17 mouse cellular contexts compared by ENCODE assay signal in genomic region chr5:97099954-97100353, GRCm38 (mm10).
"Had no signal": no experiment of that assay in that cellular context is flagged by ENCODE, and none has a peak within 500 bp of the region (broad histone marks: within the 10 kb centered on the region; RNA-seq: fewer than 3 reads in every experiment).

No protein-coding gene starts in this region.

- DNase-seq: cerebellum, adult 2 months; cerebellum, adult 8-10 months; cerebellum, adult 9-10 months; cerebellum, adult 9-11 months; cerebellum, postnatal 10 days; cerebellum, postnatal 14 days; cerebellum, postnatal 25 days; cerebellum, postnatal 36 days; embryo, embryonic 11 days; forebrain, postnatal 0 days; gastrocnemius, adult 2 months; gastrocnemius, postnatal 10 days; gastrocnemius, postnatal 14 days; gastrocnemius, postnatal 25 days; gastrocnemius, postnatal 36 days; heart, adult 18-20 months; heart, adult 2 months had no signal
